Mouse (Mus musculus) spleen, adult 12 weeks (tissue): ENCODE results near the gene Il6st.

Experiments
- DNase-seq: peaks from one replicate; pipeline ENCODE4 v3.0.0; 2022; ENCODE audit warnings: low spot score

Gene Il6st

GRCm38 (mm10) chr13:112442867-112443529 lies 20.9 kb upstream of the Il6st start:
- no peak for DNase-seq

DNA sequence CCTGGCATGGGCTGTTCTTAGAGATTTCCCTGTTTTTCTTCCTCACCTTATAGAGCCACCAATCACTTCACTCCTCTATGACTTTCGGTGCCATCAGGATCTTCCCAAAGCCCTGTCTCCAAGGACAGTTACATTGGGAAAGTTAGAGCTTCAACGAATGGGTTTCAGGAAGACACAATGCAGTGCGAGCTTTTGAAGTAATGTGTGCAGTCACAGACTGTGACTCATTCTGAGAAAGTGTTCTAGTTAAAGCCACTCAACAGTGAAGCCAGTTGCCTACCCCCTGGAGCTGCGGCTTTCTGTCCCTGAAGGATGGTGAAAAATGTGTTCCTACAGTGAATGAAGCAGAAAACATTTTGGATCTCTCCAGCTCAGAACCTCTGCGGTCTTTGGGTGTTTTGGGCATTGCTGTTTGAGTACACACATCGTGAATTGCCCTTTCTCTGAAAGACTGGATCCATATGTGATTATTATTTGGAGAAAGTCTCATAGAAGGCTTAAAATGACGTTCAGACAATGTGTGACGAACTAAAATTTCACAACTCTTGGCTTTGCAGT lies 16.7 kb upstream of the Il6st start:
- no peak for DNase-seq

- no peak for DNase-seq
Observed at GRCm38 (mm10) chr13:112450210-112450609, 13.7 kb upstream of the Il6st start.

DNA sequence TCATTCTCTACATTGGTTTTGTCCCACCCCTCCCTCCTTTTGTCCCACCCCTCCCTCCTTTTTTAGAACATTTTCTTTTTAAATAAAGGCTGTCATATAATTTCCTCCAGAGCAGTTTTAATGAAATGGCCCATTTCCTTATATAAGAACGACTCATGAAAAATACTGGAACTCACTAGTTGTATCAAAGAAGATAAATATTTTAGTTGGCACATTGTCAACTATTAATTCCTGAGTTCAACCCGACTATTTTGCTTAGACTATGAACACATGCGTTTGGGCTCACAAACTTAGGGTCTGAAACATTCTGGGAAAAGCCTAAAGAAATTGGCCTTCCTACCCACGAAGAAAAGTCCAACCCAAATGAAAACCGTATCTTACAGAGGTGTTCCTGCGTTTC lies 6.5 kb upstream of the Il6st start:
- no peak for DNase-seq

GRCm38 (mm10) chr13:112458016-112458415 lies 5.9 kb upstream of the Il6st start:
- no peak for DNase-seq

DNA sequence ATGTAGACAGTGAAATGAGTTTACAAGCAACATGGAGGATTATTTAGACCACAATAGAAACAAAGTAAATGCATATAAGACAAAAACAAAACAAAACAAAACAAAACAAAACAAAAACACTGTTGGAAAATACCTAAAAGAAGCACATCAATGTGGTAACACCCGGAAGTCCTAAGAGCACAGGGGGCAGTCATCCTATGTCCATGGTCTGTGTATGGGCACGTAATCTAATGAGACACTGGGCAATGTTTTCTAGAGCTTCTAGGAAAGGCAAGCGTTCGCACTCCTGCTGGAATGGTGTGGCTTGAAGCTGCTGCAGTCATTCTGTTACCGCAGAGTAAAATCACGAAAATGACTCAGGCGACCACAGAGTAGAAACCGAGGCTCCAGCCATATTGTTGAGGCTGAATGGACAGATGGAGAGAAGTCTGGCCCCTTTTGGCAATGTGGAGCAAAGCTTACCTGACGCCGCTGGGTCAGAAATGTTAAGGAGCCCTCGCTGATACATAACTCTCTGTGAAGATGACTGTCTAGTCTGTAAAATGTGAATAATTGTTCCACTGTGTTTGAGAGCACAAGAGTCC lies 5.3 kb upstream of the Il6st start:
- no peak for DNase-seq

GRCm38 (mm10) chr13:112459956-112460355 lies 3.9 kb upstream of the Il6st start:
- no peak for DNase-seq

- DNase-seq, result no peak
Observed at GRCm38 (mm10) chr13:112462411-112462987, 1.4 kb upstream of the Il6st start.

- no peak for DNase-seq
Observed at GRCm38 (mm10) chr13:112463337-112463802, 500 bp upstream of the Il6st start.

- DNase-seq, result no peak
Observed at GRCm38 (mm10) chr13:112464626-112465287, 887 bp downstream of the Il6st start.

- DNase-seq, result no peak
Observed at GRCm38 (mm10) chr13:112465585-112465984, 1.7 kb downstream of the Il6st start.

DNA sequence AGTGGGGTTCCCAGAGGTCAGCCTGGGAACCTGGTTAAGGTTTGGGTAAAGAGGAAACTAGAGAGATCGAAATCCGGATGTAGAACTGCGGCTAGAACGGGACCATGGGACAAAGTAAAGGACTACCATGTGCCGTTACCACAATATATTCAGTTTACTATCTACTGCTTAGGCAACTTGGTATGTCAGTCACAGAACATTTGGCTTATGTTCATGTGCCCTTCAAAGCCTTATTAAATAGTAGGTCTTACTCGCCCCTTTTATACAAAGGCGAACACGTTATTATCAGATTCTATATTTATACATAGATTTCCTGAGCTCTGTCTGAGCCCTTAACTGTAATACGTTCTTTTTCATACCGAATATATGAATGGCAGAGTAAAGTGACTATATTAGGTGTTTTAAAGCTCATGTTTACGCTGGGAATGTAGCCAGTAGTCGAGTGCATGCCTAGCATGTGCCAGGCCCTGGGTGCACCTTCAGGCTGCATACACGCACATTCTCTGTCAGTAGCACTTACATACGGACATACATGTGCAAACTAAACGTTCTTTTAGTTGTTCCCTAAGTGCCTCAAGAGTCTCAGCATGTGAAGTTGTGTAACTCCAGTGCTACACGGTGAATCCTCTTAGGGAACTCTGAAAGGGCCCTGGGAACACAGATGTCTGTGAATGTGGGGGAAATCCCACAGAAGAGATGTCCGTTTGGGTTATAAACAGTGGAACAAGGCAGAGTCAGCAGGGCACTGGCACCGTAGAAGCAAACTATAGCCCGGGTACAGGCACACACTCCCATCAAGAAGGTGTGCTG lies 2.5 kb downstream of the Il6st start:
- no peak for DNase-seq

DNA sequence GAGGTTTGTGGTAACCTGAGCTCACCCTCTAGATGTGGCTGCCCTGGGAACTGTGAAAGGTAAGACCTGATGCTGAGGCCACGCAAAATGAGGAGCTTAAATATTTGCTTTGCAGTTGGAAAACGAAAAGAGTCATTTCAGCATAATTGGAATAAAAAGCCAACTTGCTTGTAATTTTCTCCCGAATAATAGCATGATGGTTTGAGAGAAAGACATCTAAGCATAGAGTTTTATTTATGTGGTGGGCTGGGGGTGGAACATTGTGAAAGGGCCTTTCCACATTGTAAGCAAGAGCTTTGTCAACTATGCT lies 3.0 kb downstream of the Il6st start:
- DNase-seq, result no peak

- DNase-seq, result no peak
Observed at GRCm38 (mm10) chr13:112467384-112467783, 3.5 kb downstream of the Il6st start.

DNA sequence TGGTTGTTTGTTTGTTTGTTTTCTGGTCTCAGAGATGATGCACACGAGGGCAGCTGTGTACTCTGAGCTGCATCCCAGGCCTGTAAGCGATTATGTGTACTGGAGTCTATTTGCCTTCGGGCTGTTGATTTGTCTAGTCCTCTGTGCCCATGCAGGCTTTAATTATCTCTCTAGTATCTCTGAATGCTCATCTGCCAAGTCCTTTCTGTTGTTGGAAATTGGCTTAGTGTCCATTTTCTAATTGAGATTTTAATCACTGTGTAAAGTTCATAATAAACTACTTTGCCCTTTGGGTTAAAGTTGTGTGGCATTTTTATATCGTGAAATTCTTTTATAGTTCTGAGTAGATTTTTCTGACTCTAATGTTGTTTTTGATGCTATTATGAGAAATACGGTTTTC lies 5.6 kb downstream of the Il6st start:
- DNase-seq, result no peak

GRCm38 (mm10) chr13:112471201-112471600 lies 7.3 kb downstream of the Il6st start:
- DNase-seq, result no peak

- no peak for DNase-seq
Observed at GRCm38 (mm10) chr13:112472401-112473023, 8.6 kb downstream of the Il6st start.

GRCm38 (mm10) chr13:112473757-112474755 lies 10.2 kb downstream of the Il6st start:
- no peak for DNase-seq

DNA sequence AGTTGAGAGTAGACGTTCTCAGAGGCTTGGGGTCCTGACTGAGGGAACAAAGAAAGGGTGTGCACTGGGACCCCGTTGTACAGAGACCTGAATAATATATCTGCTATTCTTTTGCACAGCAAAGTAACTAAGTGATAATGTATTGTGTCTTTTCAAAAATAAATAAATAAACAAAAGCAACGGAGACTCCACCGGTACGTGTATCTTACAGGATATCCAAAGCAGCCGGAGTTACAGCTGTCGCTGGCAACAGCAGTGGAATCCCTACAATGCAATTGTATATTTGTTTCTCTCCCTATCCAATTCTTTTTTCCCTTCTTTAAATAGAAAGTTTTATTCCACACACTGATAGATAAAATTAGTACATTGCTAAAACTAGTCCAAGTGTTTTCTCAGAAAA lies 15.2 kb downstream of the Il6st start:
- no peak for DNase-seq

GRCm38 (mm10) chr13:112479926-112480325 lies 16.1 kb downstream of the Il6st start:
- no peak for DNase-seq
